Mouse (Mus musculus): Measurements from ENCODE around the gene Parp6. TPM values are rescaled to one million over a fixed set of nuclear protein-coding genes. Genes with fewer than 3 reads are reported as not detected.

The Parp6 gene
- total and polyA plus RNA-seq, 3 experiments: 6.4 to 13.8 TPM; not detected in 1

- Histone ChIP-seq H3K27ac (ENCODE audit: control insufficient read depth, low read depth, low read length) (peak overlapping the region; percentile 25; the same call in 1 of the 2 replicates), H3K36me3 (ENCODE audit: control insufficient read depth in 1 of 2, insufficient read depth in 2 of 2, low read length in 2 of 2) (peaks cover 0 to 8% of the 10 kb centered on the region in 2 experiments; a peak in 2 of 4 replicates), H3K79me2 (ENCODE audit: control insufficient read depth, insufficient read depth, low read length, poor library complexity) (no peaks in the 10 kb centered on the region), H3K9me3 (replicated peaks; ENCODE audit: insufficient read depth, low read length) (no peaks in the 10 kb centered on the region), H3K4me1 (ENCODE audit: control insufficient read depth in 1 of 2, insufficient read depth in 2 of 2, low read length in 2 of 2) (peaks cover 0 to 12% of the 10 kb centered on the region in 2 experiments; a peak in 1 of 4 replicates), H3K9ac (ENCODE audit: control insufficient read depth, low read depth, low read length, poor library complexity, severe bottlenecking) (peak overlapping the region; percentile 43), H3K27me3 (ENCODE audit: control insufficient read depth in 1 of 2, insufficient read depth in 2 of 2, low read length in 2 of 2) (peaks cover 2 to 5% of the 10 kb centered on the region in 2 experiments; a peak in 2 of 4 replicates), H3K4me3 (ENCODE audit: control insufficient read depth in 1 of 2, insufficient read depth in 1 of 2, low read depth in 2 of 2, low read length in 2 of 2) (peak overlapping the region in 1 of 2 experiments; percentile 22; a peak in 2 of 4 replicates)
- peak; percentile 90 for DNase-seq (ENCODE audit: low read depth, low spot score)
- TF ChIP-seq MAZ (IDR thresholded peaks at IDR 0.05; ENCODE audit: low read depth, low read length): no peak
- TF ChIP-seq POLR2AphosphoS5 (IDR thresholded peaks at IDR 0.05; ENCODE audit: borderline replicate concordance, low read depth, low read length): no peak
- 0 out of 2 replicates have a peak, but pooled peaks have one; percentile 9 for TF ChIP-seq MAFK (IDR thresholded peaks at IDR 0.05; ENCODE audit: borderline replicate concordance, low read depth, low read length)
- no peak for TF ChIP-seq UBTF (IDR thresholded peaks at IDR 0.05; ENCODE audit: borderline replicate concordance, insufficient read depth, low read depth, low read length)
- no peak for TF ChIP-seq NRF1 (IDR thresholded peaks at IDR 0.05; ENCODE audit: insufficient read depth, low read depth, low read length, poor library complexity, severe bottlenecking)
- TF ChIP-seq ZNF384 (IDR thresholded peaks at IDR 0.05; ENCODE audit: low read depth, low read length): no peak
- no peak for TF ChIP-seq BHLHE40 (IDR thresholded peaks at IDR 0.05; ENCODE audit: borderline replicate concordance, low read depth, low read length)
- TF ChIP-seq MXI1 (IDR thresholded peaks at IDR 0.05; ENCODE audit: low read depth, low read length): peak; percentile 75; the same call in 1 of the 2 replicates
- TF ChIP-seq MAX (IDR thresholded peaks at IDR 0.05; ENCODE audit: low read length): peak; percentile 27; the same call in 1 of the 2 replicates
- peak; percentile 98 for TF ChIP-seq RCOR1 (IDR thresholded peaks at IDR 0.05; ENCODE audit: low read depth, low read length)
- no peak for TF ChIP-seq RAD21 (IDR thresholded peaks at IDR 0.05; ENCODE audit: low read depth, low read length)
- no peak for TF ChIP-seq JUND (IDR thresholded peaks at IDR 0.05; ENCODE audit: low read depth, low read length)
- TF ChIP-seq CHD1 (IDR thresholded peaks at IDR 0.05; ENCODE audit: low read depth, low read length): no peak
- TF ChIP-seq CHD2 (IDR thresholded peaks at IDR 0.05; ENCODE audit: low read length): no peak
- TF ChIP-seq USF1 (IDR thresholded peaks at IDR 0.05; ENCODE audit: low read depth, low read length): no peak
- TF ChIP-seq EP300 (IDR thresholded peaks at IDR 0.05; ENCODE audit: low read depth in 1 of 2, low read length in 2 of 2): peak; percentile 86 to 93
- TF ChIP-seq MEF2A (IDR thresholded peaks at IDR 0.05; ENCODE audit: extremely low read depth, insufficient replicate concordance, low read depth, low read length, poor library complexity, severe bottlenecking): no peak
- no peak for TF ChIP-seq NELFE (IDR thresholded peaks at IDR 0.05; ENCODE audit: low read depth, low read length)
- TF ChIP-seq KAT2A (conservative IDR thresholded peaks at IDR 0.05; ENCODE audit: low read depth, low read length): no peak
- peak; percentile 52; the same call in 1 of the 2 replicates for TF ChIP-seq ETS1 (IDR thresholded peaks at IDR 0.05; ENCODE audit: low read depth, low read length)
- peak; percentile 75 for TF ChIP-seq ELF1 (IDR thresholded peaks at IDR 0.05; ENCODE audit: low read depth, low read length)
- no peak for TF ChIP-seq HCFC1 (IDR thresholded peaks at IDR 0.05; ENCODE audit: low read depth, low read length)
- TF ChIP-seq SMC3 (IDR thresholded peaks at IDR 0.05; ENCODE audit: low read depth, low read length): no peak
- peak; percentile 88 for TF ChIP-seq GATA1 (IDR thresholded peaks at IDR 0.05; ENCODE audit: low read depth, low read length)
- no peak for TF ChIP-seq ZMIZ1 (IDR thresholded peaks at IDR 0.05; ENCODE audit: low read depth, low read length)
- TF ChIP-seq TBP (IDR thresholded peaks at IDR 0.05; ENCODE audit: low read depth, low read length): 0 out of 2 replicates have a peak, but pooled peaks have one; percentile 9
- peak; percentile 73 for TF ChIP-seq SIN3A (IDR thresholded peaks at IDR 0.05; ENCODE audit: low read length)
- no peak for TF ChIP-seq POLR2AphosphoS2 (IDR thresholded peaks at IDR 0.05; ENCODE audit: low read length)
- no peak for TF ChIP-seq ZC3H11A (IDR thresholded peaks at IDR 0.05; ENCODE audit: low read depth, low read length)
- TF ChIP-seq TAL1 (IDR thresholded peaks at IDR 0.05; ENCODE audit: low read length): peak; percentile 68
- no peak for TF ChIP-seq POLR2A (IDR thresholded peaks at IDR 0.05; ENCODE audit: control insufficient read depth in 1 of 2, insufficient read depth in 1 of 2, low read depth in 1 of 2, low read length in 2 of 2, poor library complexity in 1 of 2)
- peak; percentile 76 for TF ChIP-seq TCF12 (IDR thresholded peaks at IDR 0.05; ENCODE audit: low read depth, low read length)
- no peak for TF ChIP-seq ZKSCAN1 (IDR thresholded peaks at IDR 0.05; ENCODE audit: low read depth, low read length)
- no peak for TF ChIP-seq E2F4 (IDR thresholded peaks at IDR 0.05; ENCODE audit: borderline replicate concordance, low read depth, low read length)
- no peak for TF ChIP-seq MYB (IDR thresholded peaks at IDR 0.05; ENCODE audit: low read depth, low read length)
- TF ChIP-seq GABPA (IDR thresholded peaks at IDR 0.05; ENCODE audit: low read depth, low read length): no peak
These were observed 27.2 kb upstream of the Parp6 start for GRCm38 (mm10) chr9:59589703-59590439.

All from MEL (cell line).